Mouse (Mus musculus): ENCODE data around the gene Ciz1. TPM values are rescaled to one million over a fixed set of nuclear protein-coding genes. Genes with fewer than 3 reads are reported as not detected.

The Ciz1 gene
- polyA plus RNA-seq, 1 experiment from 2014 or later = 59.1 TPM

GRCm38 (mm10) chr2:32322754-32323741 lies 29.1 kb upstream of the Ciz1 start:
- Histone ChIP-seq H3K4me3 (replicated peaks) (no peak overlapping the region), H3K4me2 (peak overlapping the region; percentile 17; the same call in 1 of the 2 replicates), H3K4me1 (peaks cover 34% of the 10 kb centered on the region), H3K9ac (no peak overlapping the region), H3K36me3 (replicated peaks) (no peaks in the 10 kb centered on the region), H3K27me3 (peaks cover 9% of the 10 kb centered on the region), H3K9me3 (no peaks in the 10 kb centered on the region), H3K27ac (peak overlapping the region; percentile 88)
- 67% methylated on average over 7 of the region's 7 CpGs for WGBS
- ATAC-seq (ENCODE audit: low FRiP score) = peak; percentile 82

GRCm38 (mm10) chr2:32324322-32324721 lies 27.8 kb upstream of the Ciz1 start:
- H3K4me3 ChIP-seq (replicated peaks) = no peak overlapping the region
- H3K9ac ChIP-seq = no peak overlapping the region
- H3K27me3 ChIP-seq = no peaks in the 10 kb centered on the region; the same call in 1 of the 2 replicates
- peaks cover 31% of the 10 kb centered on the region for H3K4me1 ChIP-seq
- H3K27ac ChIP-seq = no peak overlapping the region
- 61% methylated on average over 4 of the region's 4 CpGs for WGBS
- no peak overlapping the region for H3K4me2 ChIP-seq
- H3K9me3 ChIP-seq = no peaks in the 10 kb centered on the region
- no peak for ATAC-seq (ENCODE audit: low FRiP score)
- no peaks in the 10 kb centered on the region for H3K36me3 ChIP-seq (replicated peaks)

GRCm38 (mm10) chr2:32325342-32325741 lies 26.8 kb upstream of the Ciz1 start:
- H3K9ac ChIP-seq = no peak overlapping the region
- no peaks in the 10 kb centered on the region for H3K9me3 ChIP-seq
- H3K27ac ChIP-seq = no peak overlapping the region
- H3K4me3 ChIP-seq (replicated peaks) = no peak overlapping the region
- ATAC-seq (ENCODE audit: low FRiP score) = no peak
- H3K27me3 ChIP-seq = no peaks in the 10 kb centered on the region; the same call in 1 of the 2 replicates
- H3K36me3 ChIP-seq (replicated peaks) = no peaks in the 10 kb centered on the region
- peaks cover 24% of the 10 kb centered on the region for H3K4me1 ChIP-seq
- no peak overlapping the region for H3K4me2 ChIP-seq
- WGBS = 74% methylated on average over 7 of the region's 7 CpGs

GRCm38 (mm10) chr2:32327200-32327599 lies 24.9 kb upstream of the Ciz1 start:
- Histone ChIP-seq H3K36me3 (replicated peaks) (no peaks in the 10 kb centered on the region), H3K4me2 (no peak overlapping the region), H3K9me3 (no peaks in the 10 kb centered on the region), H3K4me1 (peaks cover 20% of the 10 kb centered on the region), H3K4me3 (replicated peaks) (no peak overlapping the region), H3K9ac (no peak overlapping the region), H3K27me3 (no peaks in the 10 kb centered on the region; the same call in 1 of the 2 replicates), H3K27ac (no peak overlapping the region)
- 85% methylated on average over 4 of the region's 4 CpGs for WGBS
- ATAC-seq (ENCODE audit: low FRiP score) = no peak

- Histone ChIP-seq H3K9me3 (no peaks in the 10 kb centered on the region), H3K4me2 (no peak overlapping the region), H3K36me3 (replicated peaks) (no peaks in the 10 kb centered on the region), H3K9ac (no peak overlapping the region), H3K27ac (no peak overlapping the region), H3K4me3 (replicated peaks) (no peak overlapping the region), H3K27me3 (no peaks in the 10 kb centered on the region; the same call in 1 of the 2 replicates), H3K4me1 (0 out of 2 replicates have a peak, but pooled peaks cover 8% of the 10 kb centered on the region)
- ATAC-seq (ENCODE audit: low FRiP score) = no peak
- WGBS = 32% methylated on average over 13 of the region's 13 CpGs
Measured at GRCm38 (mm10) chr2:32328911-32329460, 23.1 kb upstream of the Ciz1 start.

GRCm38 (mm10) chr2:32329531-32329930 lies 22.6 kb upstream of the Ciz1 start:
- WGBS = 58% methylated on average over 6 of the region's 6 CpGs
- H3K9me3 ChIP-seq = no peaks in the 10 kb centered on the region
- H3K27ac ChIP-seq = no peak overlapping the region
- no peak overlapping the region for H3K4me3 ChIP-seq (replicated peaks)
- no peak for ATAC-seq (ENCODE audit: low FRiP score)
- H3K36me3 ChIP-seq (replicated peaks) = no peaks in the 10 kb centered on the region
- no peaks in the 10 kb centered on the region; the same call in 1 of the 2 replicates for H3K27me3 ChIP-seq
- no peak overlapping the region for H3K9ac ChIP-seq
- H3K4me2 ChIP-seq = no peak overlapping the region
- 0 out of 2 replicates have a peak, but pooled peaks cover 8% of the 10 kb centered on the region for H3K4me1 ChIP-seq

GRCm38 (mm10) chr2:32332159-32332558 lies 20.0 kb upstream of the Ciz1 start:
- Histone ChIP-seq H3K27me3 (no peaks in the 10 kb centered on the region; the same call in 1 of the 2 replicates), H3K27ac (no peak overlapping the region), H3K4me3 (replicated peaks) (no peak overlapping the region), H3K4me1 (0 out of 2 replicates have a peak, but pooled peaks cover 8% of the 10 kb centered on the region), H3K9me3 (no peaks in the 10 kb centered on the region), H3K4me2 (no peak overlapping the region), H3K36me3 (replicated peaks) (peaks cover 9% of the 10 kb centered on the region; the same call in 1 of the 2 replicates), H3K9ac (no peak overlapping the region)
- 90% methylated on average over 5 of the region's 5 CpGs for WGBS
- no peak for ATAC-seq (ENCODE audit: low FRiP score)

GRCm38 (mm10) chr2:32335888-32336287 lies 16.2 kb upstream of the Ciz1 start:
- 53% methylated on average over 15 of the region's 15 CpGs for WGBS
- no peak for ATAC-seq (ENCODE audit: low FRiP score)
- peaks cover 9% of the 10 kb centered on the region; the same call in 1 of the 2 replicates for H3K36me3 ChIP-seq (replicated peaks)
- H3K27me3 ChIP-seq = no peaks in the 10 kb centered on the region; the same call in 1 of the 2 replicates
- H3K4me1 ChIP-seq = no peaks in the 10 kb centered on the region; the same call in 1 of the 2 replicates
- H3K4me3 ChIP-seq (replicated peaks) = no peak overlapping the region
- H3K4me2 ChIP-seq = no peak overlapping the region
- no peaks in the 10 kb centered on the region for H3K9me3 ChIP-seq
- H3K27ac ChIP-seq = no peak overlapping the region
- no peak overlapping the region for H3K9ac ChIP-seq

GRCm38 (mm10) chr2:32339912-32340642 lies 12.1 kb upstream of the Ciz1 start:
- 40% methylated on average over 26 of the region's 26 CpGs for WGBS
- Histone ChIP-seq H3K9ac (no peak overlapping the region), H3K4me1 (peaks cover 8% of the 10 kb centered on the region), H3K27me3 (no peaks in the 10 kb centered on the region; the same call in 1 of the 2 replicates), H3K4me3 (replicated peaks) (no peak overlapping the region), H3K4me2 (no peak overlapping the region), H3K9me3 (no peaks in the 10 kb centered on the region), H3K27ac (no peak overlapping the region), H3K36me3 (replicated peaks) (peaks cover 9% of the 10 kb centered on the region; the same call in 1 of the 2 replicates)
- no peak for ATAC-seq (ENCODE audit: low FRiP score)

GRCm38 (mm10) chr2:32340836-32341633 lies 11.1 kb upstream of the Ciz1 start:
- no peak overlapping the region for H3K4me3 ChIP-seq (replicated peaks)
- peaks cover 5% of the 10 kb centered on the region; the same call in 1 of the 2 replicates for H3K36me3 ChIP-seq (replicated peaks)
- peaks cover 8% of the 10 kb centered on the region for H3K4me1 ChIP-seq
- H3K9ac ChIP-seq = no peak overlapping the region
- 87% methylated on average over 13 of the region's 13 CpGs for WGBS
- no peaks in the 10 kb centered on the region; the same call in 1 of the 2 replicates for H3K27me3 ChIP-seq
- H3K4me2 ChIP-seq = no peak overlapping the region
- ATAC-seq (ENCODE audit: low FRiP score) = no peak
- no peaks in the 10 kb centered on the region for H3K9me3 ChIP-seq
- H3K27ac ChIP-seq = no peak overlapping the region

GRCm38 (mm10) chr2:32341634-32341939 lies 10.5 kb upstream of the Ciz1 start:
- WGBS = 82% methylated on average over 4 of the region's 4 CpGs
- H3K27ac ChIP-seq = no peak overlapping the region
- no peak overlapping the region for H3K4me3 ChIP-seq (replicated peaks)
- H3K36me3 ChIP-seq (replicated peaks) = no peaks in the 10 kb centered on the region
- no peak overlapping the region for H3K9ac ChIP-seq
- peaks cover 8% of the 10 kb centered on the region for H3K4me1 ChIP-seq
- no peak for ATAC-seq (ENCODE audit: low FRiP score)
- no peak overlapping the region for H3K4me2 ChIP-seq
- no peaks in the 10 kb centered on the region; the same call in 1 of the 2 replicates for H3K27me3 ChIP-seq
- H3K9me3 ChIP-seq = no peaks in the 10 kb centered on the region
